Mouse (Mus musculus): Measurements from ENCODE around the gene Ociad2.
"Not testable (repeated sequence)": the region's sequence is repeated elsewhere in the genome, so short reads cannot be mapped to it uniquely, and the experiment has no call there.

The Ociad2 gene

DNA sequence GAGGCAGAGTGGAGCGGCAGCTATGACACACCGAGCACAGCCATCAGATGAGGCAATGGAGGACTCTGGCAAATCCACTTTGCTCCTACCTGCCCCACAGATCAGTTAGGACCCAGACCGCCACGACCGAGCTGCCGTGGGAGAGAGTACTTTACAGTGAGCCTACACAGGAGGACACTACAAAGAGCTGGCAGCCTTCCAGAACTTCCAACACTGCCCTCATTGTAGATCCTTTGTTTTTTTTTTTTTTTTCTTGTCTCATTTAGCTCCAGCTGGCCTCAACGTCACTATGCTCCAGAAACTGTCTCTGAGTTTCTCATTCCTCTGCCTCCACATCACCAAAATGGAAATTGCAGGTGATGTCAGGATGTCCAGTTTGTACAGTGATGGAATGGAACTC is 12.7 kb upstream of the Ociad2 start:
- DNase-seq (ENCODE audit: low spot score) = no peak

DNA sequence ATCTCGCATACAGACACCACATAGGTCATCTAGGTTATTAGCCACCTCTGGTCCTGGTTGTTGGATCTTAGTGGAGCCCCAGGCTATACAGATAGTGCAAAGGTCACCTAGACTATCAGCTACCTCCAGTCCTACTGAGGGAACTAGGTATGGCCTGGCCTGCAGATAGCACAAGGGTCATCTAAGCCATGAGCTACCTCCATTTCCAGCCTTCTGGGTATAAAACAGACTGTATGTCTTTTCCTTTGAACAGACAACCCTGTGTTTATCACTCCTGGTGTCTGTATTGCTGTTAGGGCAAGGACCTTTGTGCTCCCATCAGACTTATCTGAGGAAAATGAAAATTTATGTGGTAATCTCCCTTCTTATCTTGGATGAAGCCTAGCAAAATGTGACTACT is 11.0 kb upstream of the Ociad2 start:
- DNase-seq (ENCODE audit: low spot score) = no peak

DNA sequence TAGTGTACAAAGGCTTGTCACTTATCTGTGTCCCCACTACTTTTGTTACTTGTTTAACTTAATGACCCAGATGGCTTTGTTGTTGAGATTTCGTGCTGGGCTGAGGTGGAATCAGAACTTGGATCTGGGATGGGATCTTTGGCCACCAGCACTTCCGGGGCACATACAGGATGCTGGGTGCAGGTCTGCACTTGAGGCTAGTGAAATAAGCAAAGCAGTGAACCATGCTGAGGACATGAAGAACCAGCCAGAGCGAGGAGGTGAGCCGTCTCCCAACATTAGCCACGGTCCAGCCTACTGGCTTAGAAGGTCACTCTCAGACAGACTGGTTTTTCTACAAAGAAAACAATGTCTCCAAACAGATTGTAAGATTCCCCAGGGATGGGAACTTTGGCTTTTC is 8.7 kb upstream of the Ociad2 start:
- DNase-seq (ENCODE audit: low spot score) = no peak

- DNase-seq (ENCODE audit: low spot score) = no peak
Observed at GRCm38 (mm10) chr5:73345254-73345653, 4.4 kb upstream of the Ociad2 start.

- DNase-seq (ENCODE audit: low spot score) = no peak
Observed at GRCm38 (mm10) chr5:73344310-73344709, 3.5 kb upstream of the Ociad2 start.

DNA sequence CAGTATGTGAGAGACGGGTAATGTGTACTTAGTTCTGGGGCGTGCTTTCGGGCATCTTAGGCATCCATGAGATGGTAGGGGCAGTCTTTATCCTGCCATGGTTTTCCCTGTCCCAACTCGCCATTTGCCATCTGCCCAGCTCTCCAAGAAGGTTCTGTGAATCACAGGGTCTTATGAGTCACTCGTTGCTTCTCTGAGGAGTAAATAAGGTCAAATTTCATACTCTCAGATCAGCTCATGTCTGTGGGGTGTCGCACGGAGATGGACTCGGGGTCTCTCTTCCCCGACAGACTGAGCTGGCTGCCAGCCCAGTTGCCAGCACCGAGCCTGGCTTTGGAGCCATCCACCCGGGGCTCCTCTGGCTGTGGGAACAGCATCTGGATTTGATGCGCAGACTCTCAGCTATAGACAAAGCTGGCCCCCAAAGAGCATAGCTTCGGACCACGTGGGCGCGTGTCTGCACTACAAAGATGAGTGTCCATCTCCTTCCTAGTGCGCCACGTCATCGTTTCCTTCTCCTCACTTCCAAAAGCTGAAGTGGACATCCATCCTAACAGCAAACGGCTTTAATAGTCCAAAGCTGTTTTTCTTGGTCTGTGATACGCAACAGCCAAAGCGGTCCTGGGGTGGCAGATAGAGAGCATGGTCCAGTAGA is 2.0 kb upstream of the Ociad2 start:
- DNase-seq (ENCODE audit: low spot score) = no peak

DNA sequence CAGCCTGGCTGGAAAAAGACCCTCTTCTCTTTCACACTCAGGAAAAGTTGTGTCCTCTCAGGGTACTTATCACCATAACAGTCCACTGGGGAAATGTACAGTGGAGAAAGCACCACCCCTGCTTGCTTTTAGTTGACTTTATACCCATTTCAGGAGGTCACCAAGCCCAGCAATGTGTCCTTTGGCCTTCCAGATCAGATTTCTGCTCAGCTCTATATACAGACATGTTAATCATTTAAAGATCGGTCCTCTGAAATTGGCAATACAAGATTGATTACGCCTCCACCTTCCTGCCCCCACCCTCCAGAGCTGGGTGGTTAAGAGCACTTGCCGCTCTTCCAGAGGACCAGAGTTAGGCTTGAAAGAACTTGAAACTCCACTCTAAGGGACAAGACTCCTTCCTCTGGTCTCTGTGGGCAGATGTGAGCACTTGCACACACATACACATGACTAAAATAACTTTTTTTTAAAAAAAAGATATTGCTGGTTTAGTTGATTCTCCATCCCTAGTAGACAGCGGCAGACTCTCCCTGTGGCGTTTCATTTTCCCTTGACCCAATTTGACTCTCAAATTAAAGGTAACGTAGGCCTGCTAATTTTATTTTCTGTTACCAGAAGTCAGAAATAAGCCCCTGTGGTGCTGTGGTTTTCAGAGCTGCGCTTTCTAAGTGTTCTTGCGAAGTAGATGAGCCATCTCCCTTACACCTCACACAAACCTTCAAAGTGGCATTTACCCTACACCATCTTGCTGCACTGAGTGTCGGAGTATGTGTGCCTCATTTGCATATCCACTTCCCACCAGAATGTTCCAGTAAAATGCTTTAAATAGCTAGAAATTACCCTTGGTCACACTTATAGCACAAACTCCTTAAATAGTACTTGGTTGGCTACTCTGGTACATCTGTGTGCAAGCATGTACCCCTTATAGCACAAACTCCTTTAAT is 777 bp downstream of the Ociad2 start:
- no peak for DNase-seq (ENCODE audit: low spot score)

DNA sequence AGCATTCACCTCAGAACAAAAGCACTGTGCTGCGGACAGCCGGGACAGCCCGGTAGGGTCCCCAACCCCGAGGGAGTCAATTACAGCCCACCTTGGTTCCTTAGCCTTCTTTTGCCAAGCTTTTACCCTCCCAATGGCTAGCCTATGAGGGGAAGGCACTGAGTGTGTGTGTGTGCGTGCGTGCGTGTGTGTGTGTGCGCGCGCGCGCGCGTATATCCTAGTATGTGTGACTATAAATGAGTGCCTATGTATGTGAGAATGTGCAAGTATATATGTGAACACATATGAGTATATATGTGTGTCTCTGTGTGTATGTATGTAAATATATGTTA is 2.0 kb downstream of the Ociad2 start:
- DNase-seq (ENCODE audit: low spot score) = no peak

DNA sequence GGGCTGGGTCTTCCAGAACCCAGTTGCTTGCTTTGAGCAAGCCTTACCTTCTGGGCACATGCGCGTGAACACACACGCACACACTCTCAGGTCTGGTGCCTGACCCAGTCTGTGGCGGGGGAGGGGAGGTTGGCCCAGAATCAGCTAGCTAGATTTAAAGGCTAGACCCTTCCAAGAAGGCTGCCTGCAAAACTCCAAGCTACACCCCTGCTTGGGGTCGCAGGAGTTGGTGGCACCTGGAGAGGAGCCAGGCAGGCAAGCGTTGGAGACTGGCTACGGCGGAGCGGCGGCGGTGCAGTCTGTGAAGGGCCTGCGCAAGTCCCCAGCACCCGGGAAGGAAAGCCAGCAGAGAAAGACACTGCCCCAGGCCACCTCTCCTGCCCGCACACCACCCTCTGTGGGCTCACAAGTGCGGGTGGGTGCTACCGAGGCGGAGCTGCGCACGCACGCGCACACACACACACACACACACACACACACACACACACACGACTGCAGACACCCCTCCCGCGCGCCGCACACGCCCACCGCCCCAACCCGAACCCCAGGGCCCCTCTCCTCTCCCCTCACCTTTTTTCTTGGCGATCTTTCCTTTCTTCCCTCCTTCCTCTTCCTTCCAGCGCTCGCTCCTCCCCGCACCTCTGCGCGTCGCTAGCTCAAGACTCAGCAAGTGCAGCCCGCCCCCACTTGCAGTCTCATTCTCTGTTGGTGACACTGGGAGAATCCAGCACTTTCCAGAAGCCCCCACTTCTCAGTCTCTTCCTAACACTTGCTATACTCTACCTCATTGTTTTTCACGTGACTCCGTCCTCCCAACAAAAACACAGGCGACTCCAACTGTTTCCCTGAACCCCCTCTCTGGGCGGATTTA is 2.6 kb downstream of the Ociad2 start:
- DNase-seq (ENCODE audit: low spot score) = no peak

- DNase-seq (ENCODE audit: low spot score) = no peak
Observed at GRCm38 (mm10) chr5:73336448-73336847, 4.4 kb downstream of the Ociad2 start.

DNA sequence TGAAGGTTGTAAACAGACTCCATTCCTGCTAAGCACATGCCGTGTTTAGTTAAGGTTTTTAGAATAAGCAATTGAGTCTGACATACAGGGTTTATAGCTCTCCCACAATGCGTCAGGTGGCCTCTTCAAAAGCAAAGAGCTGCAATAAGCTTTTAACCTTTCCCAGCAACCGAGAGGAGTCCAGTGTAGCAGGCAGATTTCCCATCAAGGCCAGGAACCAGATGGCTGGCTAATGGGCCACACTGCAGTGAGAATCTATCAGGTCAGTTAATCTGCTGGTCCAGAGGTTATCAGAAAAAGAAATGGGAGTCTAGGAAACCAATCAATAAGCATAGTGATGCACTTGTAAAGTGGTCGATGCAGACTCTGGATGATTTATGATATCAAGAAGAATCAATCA is 9.8 kb downstream of the Ociad2 start:
- no peak for DNase-seq (ENCODE audit: low spot score)

DNA sequence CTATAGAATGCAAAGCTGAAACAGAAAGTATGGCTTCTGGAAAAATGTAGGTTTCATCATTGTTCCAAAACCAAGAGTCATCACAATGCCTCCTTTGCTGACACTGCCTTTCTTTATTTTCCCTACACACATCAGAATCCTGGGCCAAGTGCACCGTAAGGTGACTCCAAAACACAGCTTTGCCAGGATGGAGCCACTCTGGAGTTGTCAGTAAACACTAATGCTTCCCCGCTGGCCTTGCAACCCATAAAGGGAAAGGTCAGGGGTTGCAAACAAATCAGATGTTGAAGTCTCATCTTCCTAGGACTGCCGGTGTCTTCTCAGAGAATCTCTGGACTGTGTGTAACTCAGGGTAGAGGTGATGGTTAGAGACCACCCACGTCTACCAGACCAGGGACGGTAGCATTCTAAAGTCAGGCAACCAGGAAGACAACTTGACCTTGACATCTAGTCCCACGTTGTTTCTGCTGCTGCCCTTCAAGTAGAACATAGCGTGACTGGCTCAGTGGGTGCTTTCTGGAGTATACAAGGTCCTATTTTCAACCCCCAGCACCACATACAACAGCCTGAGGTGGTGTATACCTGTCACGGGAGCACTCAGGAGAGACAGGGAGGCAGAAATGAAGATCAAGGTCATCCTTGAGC is 16.2 kb downstream of the Ociad2 start:
- no peak for DNase-seq (ENCODE audit: low spot score)

DNA sequence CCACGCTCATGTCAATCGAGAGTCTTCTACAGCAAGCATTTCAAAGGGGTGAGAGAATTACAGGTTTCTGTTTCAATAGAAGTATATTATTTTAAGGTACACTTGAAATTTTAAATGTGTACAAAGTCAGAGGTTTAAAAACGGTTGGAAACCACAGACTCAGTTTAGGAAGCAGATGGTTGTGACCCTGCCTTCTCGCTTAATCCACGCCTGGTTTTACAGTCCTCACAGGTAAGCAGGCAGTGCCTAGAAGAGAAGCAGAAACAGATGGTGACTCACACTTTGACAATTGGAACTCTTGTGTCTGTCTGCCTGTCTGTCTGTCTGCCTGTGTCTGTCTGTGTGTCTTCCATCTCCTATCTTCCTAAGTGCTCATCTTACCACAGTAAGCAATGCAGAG is 17.2 kb downstream of the Ociad2 start:
- no peak for DNase-seq (ENCODE audit: low spot score)

DNA sequence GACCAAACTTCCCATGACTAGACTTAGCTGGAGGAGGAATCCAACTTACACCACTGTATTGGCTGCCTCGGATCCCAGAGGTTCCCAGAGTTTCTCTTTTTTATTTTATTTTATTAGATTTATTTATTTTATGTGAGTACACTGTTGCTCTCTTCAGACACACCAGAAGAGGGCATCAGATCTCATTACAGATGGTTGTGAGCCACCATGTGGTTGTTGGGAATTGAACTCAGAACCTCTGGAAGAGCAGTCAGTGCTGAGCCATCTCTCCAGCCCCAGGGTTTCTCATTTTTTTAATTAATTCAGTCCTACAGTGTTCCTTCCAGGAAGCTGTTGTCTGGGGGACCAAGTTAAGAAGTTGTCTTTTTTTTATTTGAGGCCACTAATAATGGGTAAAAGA is 18.1 kb downstream of the Ociad2 start:
- not testable (repeated sequence) for DNase-seq (ENCODE audit: low spot score)

DNA sequence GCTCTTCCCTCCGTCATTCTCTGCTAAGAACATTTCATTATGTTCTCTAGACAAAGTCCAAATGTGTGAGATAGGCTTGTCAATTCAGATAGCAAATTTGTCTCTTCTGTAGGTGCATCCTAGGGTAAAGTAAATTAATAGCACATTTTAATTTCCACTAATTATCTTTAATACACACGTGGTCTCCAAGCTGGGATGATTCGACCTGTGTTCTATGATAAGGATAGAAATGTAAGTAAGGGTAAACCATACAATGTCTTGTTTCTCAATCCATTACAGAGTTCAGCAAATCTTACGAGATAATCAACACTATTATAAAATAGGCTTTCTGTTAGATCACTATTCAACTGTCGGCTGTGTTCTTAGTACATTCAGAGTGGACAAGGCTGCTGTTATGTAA is 21.5 kb downstream of the Ociad2 start:
- no peak for DNase-seq (ENCODE audit: low spot score)

GRCm38 (mm10) chr5:73314654-73315053 is 26.2 kb downstream of the Ociad2 start:
- DNase-seq (ENCODE audit: low spot score) = peak; percentile 82

- no peak for DNase-seq (ENCODE audit: low spot score)
Observed at GRCm38 (mm10) chr5:73313591-73313990, 27.2 kb downstream of the Ociad2 start.

DNA sequence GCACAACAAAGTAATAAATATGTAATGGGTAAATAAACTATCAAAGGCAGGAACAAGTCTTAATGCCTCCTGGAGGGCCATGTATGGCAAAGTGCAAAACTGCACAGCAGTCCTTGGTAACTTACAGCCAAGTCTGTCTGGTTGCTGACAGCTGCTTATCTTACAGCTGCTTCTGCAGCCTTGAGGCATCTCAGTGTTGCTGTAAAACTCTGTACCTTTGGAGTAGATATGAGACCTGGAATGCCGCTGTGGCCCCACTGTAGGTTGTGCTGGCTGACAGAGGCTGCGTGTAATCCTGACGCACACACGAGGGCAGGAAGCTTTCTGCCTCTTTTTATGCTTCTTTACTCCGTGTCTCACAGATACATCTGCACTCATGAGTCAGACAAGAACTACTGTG is 29.4 kb downstream of the Ociad2 start:
- DNase-seq (ENCODE audit: low spot score) = peak; percentile 48

DNA sequence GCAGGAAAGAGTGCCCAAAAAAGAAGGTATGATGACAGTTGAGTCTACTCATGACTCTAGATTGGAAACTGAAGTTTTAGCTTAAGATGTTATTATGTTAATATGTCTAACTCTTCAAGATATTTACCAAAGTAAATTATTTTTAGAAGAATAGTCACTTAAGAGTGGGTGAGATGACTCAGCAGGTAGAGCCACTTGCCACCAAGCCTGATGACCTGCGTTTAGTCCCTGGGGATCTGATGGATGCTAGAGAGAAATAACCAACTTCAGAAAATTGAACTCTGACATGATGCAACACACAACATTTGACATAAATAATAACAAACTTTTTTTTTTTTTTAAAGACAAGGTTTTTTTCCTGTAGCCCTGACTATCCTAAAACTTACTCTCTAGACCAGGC is 30.4 kb downstream of the Ociad2 start:
- no peak for DNase-seq (ENCODE audit: low spot score)

GRCm38 (mm10) chr5:73309496-73309895 is 31.3 kb downstream of the Ociad2 start:
- no peak for DNase-seq (ENCODE audit: low spot score)

DNA sequence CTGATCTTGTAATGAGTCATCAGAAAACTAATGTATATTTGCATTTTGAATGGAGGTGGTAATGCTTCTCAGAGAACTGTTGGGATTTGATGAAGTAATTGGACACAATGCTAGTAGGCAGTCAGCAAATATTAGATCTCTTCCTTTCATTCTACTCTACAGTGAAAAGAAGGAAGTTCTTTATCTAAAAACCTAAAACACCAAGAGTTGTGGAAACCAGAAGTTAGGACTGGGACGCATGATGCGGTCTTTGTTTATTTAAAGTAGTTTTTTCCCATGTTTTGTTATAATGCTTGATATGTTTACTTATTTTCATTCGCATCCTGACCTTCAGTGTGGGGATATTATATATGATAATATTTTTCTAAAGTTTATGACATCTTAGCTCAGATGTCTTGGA is 33.5 kb downstream of the Ociad2 start:
- no peak for DNase-seq (ENCODE audit: low spot score)

- no peak for DNase-seq (ENCODE audit: low spot score)
Observed at GRCm38 (mm10) chr5:73306486-73306885, 34.3 kb downstream of the Ociad2 start.
